Mouse (Mus musculus): ENCODE results near the gene Parp16. TPM values are rescaled to one million over a fixed set of nuclear protein-coding genes. Genes with fewer than 3 reads are reported as not detected.

Parp16 gene
- polyA plus RNA-seq, 1 experiment = 4.3 TPM

DNA sequence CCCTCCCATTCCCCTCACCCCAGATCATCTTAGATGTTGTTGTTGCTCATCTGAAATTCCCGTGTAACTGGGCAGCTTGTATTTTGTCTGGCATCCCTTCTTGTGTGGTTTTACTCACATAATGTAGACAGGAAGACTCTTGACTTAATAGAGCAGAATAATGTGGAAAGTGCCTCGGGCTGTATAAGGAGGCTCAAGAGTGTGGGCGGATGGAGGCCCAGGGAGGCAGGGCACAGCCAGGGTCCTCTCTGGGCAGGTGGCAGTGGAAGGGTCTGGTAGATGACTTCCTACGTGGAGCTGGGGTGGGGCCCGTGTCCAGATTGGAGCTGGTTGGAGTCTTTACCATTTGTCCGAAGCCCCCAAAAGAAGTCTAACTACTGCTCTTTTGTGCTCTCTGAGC, 28.8 kb downstream of the Parp16 start:
- TF ChIP-seq CTCF (IDR thresholded peaks at IDR 0.05; ENCODE audit: control insufficient read depth, insufficient read depth, low read length) (no peak), POLR2A (IDR thresholded peaks at IDR 0.05; ENCODE audit: borderline replicate concordance, control insufficient read depth, low read depth, low read length) (no peak)
- Histone ChIP-seq H3K4me1 (ENCODE audit: control insufficient read depth, insufficient read depth, low read length) (no peaks in the 10 kb centered on the region), H3K27ac (ENCODE audit: control insufficient read depth, insufficient read depth, low read depth, low read length, poor library complexity) (no peak overlapping the region), H3K4me3 (replicated peaks; ENCODE audit: control insufficient read depth, low read depth, low read length) (no peak overlapping the region)
- 83% methylated on average over 6 of the region's 6 CpGs for WGBS

DNA sequence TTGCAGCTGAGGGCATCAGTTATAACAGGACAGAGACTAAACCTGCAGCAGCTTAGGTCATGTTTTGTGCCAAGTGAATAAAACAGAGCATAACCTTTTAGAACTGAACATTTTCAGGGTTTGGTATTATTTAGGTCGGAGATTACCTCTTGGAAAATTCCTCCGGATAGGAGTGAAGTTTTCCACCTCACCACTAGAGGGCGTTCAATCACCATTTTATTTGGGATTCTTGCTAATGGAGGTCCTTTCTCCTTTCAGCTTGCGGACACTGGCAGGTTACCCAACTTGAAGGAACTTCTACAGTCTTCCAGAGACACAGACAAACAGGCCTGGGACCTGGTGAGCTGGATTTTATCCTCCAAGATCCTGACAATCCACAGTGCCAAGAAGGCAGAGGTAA, 30.6 kb downstream of the Parp16 start:
- 57% methylated on average over 4 of the region's 4 CpGs for WGBS
- Histone ChIP-seq H3K4me1 (ENCODE audit: control insufficient read depth, insufficient read depth, low read length) (no peaks in the 10 kb centered on the region), H3K27ac (ENCODE audit: control insufficient read depth, insufficient read depth, low read depth, low read length, poor library complexity) (no peak overlapping the region), H3K4me3 (replicated peaks; ENCODE audit: control insufficient read depth, low read depth, low read length) (no peak overlapping the region)
- TF ChIP-seq CTCF (IDR thresholded peaks at IDR 0.05; ENCODE audit: control insufficient read depth, insufficient read depth, low read length) (no peak), POLR2A (IDR thresholded peaks at IDR 0.05; ENCODE audit: borderline replicate concordance, control insufficient read depth, low read depth, low read length) (no peak)

DNA sequence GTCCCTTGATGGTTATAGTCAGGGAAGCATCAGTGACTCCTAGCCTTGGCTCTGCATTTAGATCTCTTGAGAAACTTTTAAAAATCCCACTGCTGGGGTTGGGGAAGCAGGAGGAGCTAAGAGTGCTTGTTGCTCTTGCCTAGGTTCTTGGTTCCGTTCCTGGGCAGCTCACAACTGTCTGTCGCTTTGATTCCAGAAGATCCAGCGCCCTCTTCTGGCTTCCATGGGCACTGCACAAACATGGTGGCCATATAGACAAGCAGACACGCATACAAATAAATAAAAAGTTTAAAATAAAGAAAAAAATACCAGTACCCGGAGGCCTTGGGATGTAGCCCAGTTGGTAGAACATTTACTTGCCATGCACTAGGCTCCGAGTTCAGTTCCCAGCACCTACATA, 35.1 kb downstream of the Parp16 start:
- TF ChIP-seq CTCF (IDR thresholded peaks at IDR 0.05; ENCODE audit: control insufficient read depth, insufficient read depth, low read length) = peak; percentile 53
- no peak for TF ChIP-seq POLR2A (IDR thresholded peaks at IDR 0.05; ENCODE audit: borderline replicate concordance, control insufficient read depth, low read depth, low read length)
- Histone ChIP-seq H3K4me3 (replicated peaks; ENCODE audit: control insufficient read depth, low read depth, low read length) (no peak overlapping the region), H3K4me1 (ENCODE audit: control insufficient read depth, insufficient read depth, low read length) (no peaks in the 10 kb centered on the region; the same call in 1 of the 2 replicates), H3K27ac (ENCODE audit: control insufficient read depth, insufficient read depth, low read depth, low read length, poor library complexity) (no peak overlapping the region)
- 82% methylated on average over 6 of the region's 6 CpGs for WGBS

DNA sequence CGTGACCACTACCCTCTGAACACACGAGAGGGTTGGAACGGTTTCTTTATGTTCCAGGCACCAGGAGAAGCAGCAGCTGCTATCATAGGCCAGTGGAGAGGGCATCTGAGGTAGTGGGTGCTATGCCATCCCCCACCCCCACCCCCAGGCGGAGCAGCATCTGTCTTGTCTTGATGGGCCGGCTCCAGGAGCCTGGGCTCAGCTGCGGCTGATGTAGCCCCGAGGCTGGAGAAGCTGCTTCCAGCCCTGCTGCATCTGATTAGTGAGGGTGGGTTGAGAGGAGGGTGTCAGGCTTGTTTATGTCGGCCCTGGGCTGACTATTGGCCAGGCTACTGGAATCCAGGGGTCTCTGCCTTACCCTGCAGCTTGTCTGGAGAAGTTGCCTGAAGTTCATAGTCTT, 36.1 kb downstream of the Parp16 start:
- H3K4me3 ChIP-seq (replicated peaks; ENCODE audit: control insufficient read depth, low read depth, low read length) = no peak overlapping the region
- H3K4me1 ChIP-seq (ENCODE audit: control insufficient read depth, insufficient read depth, low read length) = no peaks in the 10 kb centered on the region; the same call in 1 of the 2 replicates
- H3K27ac ChIP-seq (ENCODE audit: control insufficient read depth, insufficient read depth, low read depth, low read length, poor library complexity) = no peak overlapping the region
- WGBS = 87% methylated on average over 8 of the region's 8 CpGs
- no peak for TF ChIP-seq POLR2A (IDR thresholded peaks at IDR 0.05; ENCODE audit: borderline replicate concordance, control insufficient read depth, low read depth, low read length)
- no peak for TF ChIP-seq CTCF (IDR thresholded peaks at IDR 0.05; ENCODE audit: control insufficient read depth, insufficient read depth, low read length)

DNA sequence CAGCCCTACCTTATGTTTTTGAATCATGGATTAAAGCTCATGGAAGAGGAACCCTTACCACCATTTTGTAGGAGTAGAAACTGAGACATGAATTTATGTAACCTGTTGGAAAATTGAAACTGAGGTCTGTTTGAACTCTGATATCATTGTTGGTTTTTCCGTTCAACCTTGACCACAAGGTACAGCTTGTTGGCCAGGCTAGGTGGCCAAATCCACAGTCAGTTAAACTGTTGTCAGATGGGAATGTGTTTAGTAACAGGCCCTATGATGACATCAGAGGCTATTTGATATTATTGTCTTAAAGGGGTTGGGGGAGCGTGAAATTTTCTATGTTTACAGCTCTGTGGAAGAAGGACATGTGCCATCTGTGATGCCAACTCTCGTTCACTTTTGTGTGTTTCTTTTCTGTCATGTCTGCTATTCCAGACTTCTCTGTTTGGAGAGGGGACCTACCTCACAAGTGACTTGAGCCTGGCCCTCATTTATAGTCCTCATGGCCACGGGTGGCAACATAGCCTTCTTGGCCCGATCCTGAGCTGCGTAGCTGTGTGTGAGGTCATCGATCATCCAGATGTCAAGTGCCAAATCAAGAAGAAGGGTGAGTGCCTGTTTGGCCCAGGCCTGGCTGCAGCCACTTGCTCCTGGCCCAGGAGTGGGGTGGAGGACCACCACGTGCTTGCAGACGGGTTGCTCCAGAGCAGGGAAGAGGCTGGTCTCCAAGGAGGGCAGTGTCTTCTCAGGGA, 38.3 kb downstream of the Parp16 start:
- Histone ChIP-seq H3K4me1 (ENCODE audit: control insufficient read depth, insufficient read depth, low read length) (no peaks in the 10 kb centered on the region; the same call in 1 of the 2 replicates), H3K27ac (ENCODE audit: control insufficient read depth, insufficient read depth, low read depth, low read length, poor library complexity) (no peak overlapping the region), H3K4me3 (replicated peaks; ENCODE audit: control insufficient read depth, low read depth, low read length) (no peak overlapping the region)
- 90% methylated on average over 9 of the region's 9 CpGs for WGBS
- TF ChIP-seq POLR2A (IDR thresholded peaks at IDR 0.05; ENCODE audit: borderline replicate concordance, control insufficient read depth, low read depth, low read length) (no peak), CTCF (IDR thresholded peaks at IDR 0.05; ENCODE audit: control insufficient read depth, insufficient read depth, low read length) (no peak)

DNA sequence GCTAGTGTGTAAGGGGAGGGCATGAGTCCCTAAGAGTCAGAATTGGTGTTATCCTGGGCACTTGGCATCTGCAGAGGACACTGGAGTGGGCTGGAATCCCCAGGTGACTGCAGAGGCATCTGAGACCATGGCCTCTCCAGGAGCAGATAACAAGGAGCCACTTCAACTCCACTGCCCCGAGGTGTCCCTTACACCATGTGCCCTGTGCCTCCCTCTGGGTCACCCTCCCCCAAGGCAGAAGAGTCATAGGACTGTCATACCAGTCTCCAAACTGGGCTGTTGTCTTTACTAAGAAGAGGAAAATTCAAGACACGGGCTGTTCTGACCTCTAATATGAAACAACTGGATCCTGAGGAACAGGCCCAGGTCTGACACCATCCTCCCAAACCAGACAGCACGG, 39.6 kb downstream of the Parp16 start:
- no peaks in the 10 kb centered on the region; the same call in 1 of the 2 replicates for H3K4me1 ChIP-seq (ENCODE audit: control insufficient read depth, insufficient read depth, low read length)
- H3K27ac ChIP-seq (ENCODE audit: control insufficient read depth, insufficient read depth, low read depth, low read length, poor library complexity) = no peak overlapping the region
- no peak overlapping the region for H3K4me3 ChIP-seq (replicated peaks; ENCODE audit: control insufficient read depth, low read depth, low read length)
- TF ChIP-seq POLR2A (IDR thresholded peaks at IDR 0.05; ENCODE audit: borderline replicate concordance, control insufficient read depth, low read depth, low read length) (no peak), CTCF (IDR thresholded peaks at IDR 0.05; ENCODE audit: control insufficient read depth, insufficient read depth, low read length) (no peak)
- WGBS = 90% methylated on average over 3 of the region's 3 CpGs

DNA sequence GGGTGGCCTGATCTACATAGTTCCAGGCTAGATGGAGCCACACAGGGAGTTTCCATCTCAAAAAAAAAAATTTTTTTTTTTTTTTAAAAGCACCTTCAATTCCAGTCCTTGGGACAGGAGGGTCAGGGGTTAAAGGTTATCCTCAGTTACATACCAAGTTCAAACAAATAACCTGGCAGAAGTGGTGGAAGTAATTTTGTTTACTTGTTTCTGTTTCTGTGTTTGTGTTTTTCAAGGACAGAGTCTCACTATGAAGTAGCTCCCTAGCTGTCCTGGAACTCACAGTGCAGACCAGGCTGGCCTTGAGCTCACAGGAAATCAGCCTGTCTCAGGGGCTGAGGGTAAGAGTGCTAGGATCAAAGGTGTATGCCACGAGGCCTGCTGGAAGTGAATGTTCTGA, 40.4 kb downstream of the Parp16 start:
- no peaks in the 10 kb centered on the region; the same call in 1 of the 2 replicates for H3K4me1 ChIP-seq (ENCODE audit: control insufficient read depth, insufficient read depth, low read length)
- H3K27ac ChIP-seq (ENCODE audit: control insufficient read depth, insufficient read depth, low read depth, low read length, poor library complexity) = no peak overlapping the region
- no peak overlapping the region for H3K4me3 ChIP-seq (replicated peaks; ENCODE audit: control insufficient read depth, low read depth, low read length)
- TF ChIP-seq POLR2A (IDR thresholded peaks at IDR 0.05; ENCODE audit: borderline replicate concordance, control insufficient read depth, low read depth, low read length) = no peak
- TF ChIP-seq CTCF (IDR thresholded peaks at IDR 0.05; ENCODE audit: control insufficient read depth, insufficient read depth, low read length) = no peak
- WGBS = 81% methylated on average over 1 of the region's 1 CpGs

DNA sequence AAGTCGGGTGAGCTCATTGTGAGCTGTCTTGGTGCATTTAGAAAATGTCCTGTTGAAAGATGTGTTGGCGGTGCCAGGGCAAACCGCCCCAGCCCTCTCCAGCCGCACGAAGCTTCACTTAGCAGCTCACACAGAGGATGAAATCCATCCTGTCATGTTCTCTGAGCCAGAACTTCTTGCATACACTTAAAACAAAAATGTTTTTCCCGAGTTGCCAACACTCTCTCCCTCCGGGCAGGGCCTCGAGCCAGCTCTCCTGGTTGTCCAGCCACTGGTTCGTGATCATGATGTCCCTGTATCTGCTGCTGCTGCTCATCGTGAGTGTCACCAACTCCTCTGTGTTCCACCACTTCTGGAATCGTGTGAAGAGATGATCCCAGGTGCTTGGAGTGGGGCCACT, 42.5 kb downstream of the Parp16 start:
- H3K4me3 ChIP-seq (replicated peaks; ENCODE audit: control insufficient read depth, low read depth, low read length) = no peak overlapping the region
- TF ChIP-seq POLR2A (IDR thresholded peaks at IDR 0.05; ENCODE audit: borderline replicate concordance, control insufficient read depth, low read depth, low read length) = no peak
- 88% methylated on average over 11 of the region's 11 CpGs for WGBS
- no peak overlapping the region for H3K27ac ChIP-seq (ENCODE audit: control insufficient read depth, insufficient read depth, low read depth, low read length, poor library complexity)
- no peaks in the 10 kb centered on the region for H3K4me1 ChIP-seq (ENCODE audit: control insufficient read depth, insufficient read depth, low read length)

Data from bone marrow, adult 2 months (tissue).